Mouse (Mus musculus) lung, embryonic 16.5 days (tissue): Measurements from ENCODE around the gene Mgat2. TPM values are rescaled to one million over a fixed set of nuclear protein-coding genes. Genes with fewer than 3 reads are reported as not detected.

Experiments
- ATAC-seq: fragments of 200-750 bp; cut with Nextera tagmentation; 2 replicates; pipeline ENCODE4 v1.8.0; 2017; ENCODE audit warnings: low read depth, mild to moderate bottlenecking, moderate library complexity
- H3K27ac ChIP-seq: fragments of 300-500 bp; sonication (generic); 2 replicates; pipeline ENCODE4 v1.5.1; 2014; ENCODE audit warnings: mild to moderate bottlenecking, control low read depth, low read length
- H3K27me3 ChIP-seq: fragments of 300-500 bp; sonication (generic); 2 replicates; pipeline ENCODE4 v1.6.1; 2014; ENCODE audit warnings: low read depth, low read length, mixed read lengths; ENCODE audit not compliant: control insufficient read depth, insufficient read depth
- H3K36me3 ChIP-seq: fragments of 300-500 bp; sonication (generic); 2 replicates; pipeline ENCODE4 v1.6.1; 2014; ENCODE audit warnings: low read length; ENCODE audit not compliant: control insufficient read depth, insufficient read depth
- H3K4me1 ChIP-seq: fragments of 300-500 bp; sonication (generic); replicated peaks from 2 replicates; pipeline ENCODE4 v1.6.1; 2014; ENCODE audit warnings: low read length, mixed read lengths; ENCODE audit not compliant: control insufficient read depth, insufficient read depth
- H3K4me2 ChIP-seq: fragments of 300-500 bp; sonication (generic); 2 replicates; pipeline ENCODE4 v1.6.1; 2014; ENCODE audit warnings: low read depth, low read length, control low read depth
- H3K4me3 ChIP-seq: fragments of 300-500 bp; sonication (generic); 2 replicates; pipeline ENCODE4 v1.5.1; 2014; ENCODE audit warnings: mild to moderate bottlenecking, low read length, control low read depth
- H3K9ac ChIP-seq: fragments of 300-500 bp; sonication (generic); 2 replicates; pipeline ENCODE4 v1.6.1; 2014; ENCODE audit warnings: low read length, control low read depth
- H3K9me3 ChIP-seq: fragments of 300-500 bp; sonication (generic); 2 replicates; pipeline ENCODE4 v1.6.1; 2016; ENCODE audit warnings: low read length; ENCODE audit not compliant: control insufficient read depth
- WGBS: fragments of 180-500 bp; shearing (Covaris S2); extraction: QIAGEN DNeasy Blood & Tissue Kit; methylation state at CpG from one replicate; pipeline ENCODE4 v1.1.7; 2014; 5-methylcytosine and 5-hydroxymethylcytosine counted together
- polyA plus RNA-seq: library from polyadenylated mRNA; unstranded; fragments of >200 nt; fragmentation: Nextera tagmentation; extraction: Ambion mirVana; gene quantifications from 2 replicates; pipeline ENCODE4 v1.2.1, GENCODE M21; 2015

Gene Mgat2
- polyA plus RNA-seq, 1 experiment from 2014 or later, result 40.6 TPM

- Histone ChIP-seq H3K36me3 (0 out of 2 replicates have a peak, but pooled peaks cover 3% of the 10 kb centered on the region), H3K4me1 (peaks cover 10% of the 10 kb centered on the region), H3K9ac (peak within 1 kb of the TSS; percentile 83), H3K4me2 (peak within 1 kb of the TSS; percentile 91), H3K27me3 (no peaks in the 10 kb centered on the region), H3K9me3 (no peaks in the 10 kb centered on the region), H3K4me3 (peak within 1 kb of the TSS; percentile 93), H3K27ac (peak within 1 kb of the TSS; percentile 82)
- peak; percentile 94 for ATAC-seq
- 0% methylated on average over 40 of the region's 40 CpGs for WGBS
Observed at GRCm38 (mm10) chr12:69168461-69169106, 15.4 kb upstream of the Mgat2 start, which contains the start of gene Lrr1. Gene Lrr1 (plus strand): TSS chr12:69168814.

- peaks cover 10% of the 10 kb centered on the region for H3K4me1 ChIP-seq
- H3K27ac ChIP-seq, result no peak overlapping the region
- 94% methylated on average over 2 of the region's 2 CpGs for WGBS
- H3K4me2 ChIP-seq, result no peak overlapping the region
- no peak overlapping the region for H3K4me3 ChIP-seq
- no peak overlapping the region for H3K9ac ChIP-seq
- no peaks in the 10 kb centered on the region for H3K9me3 ChIP-seq
- H3K27me3 ChIP-seq, result no peaks in the 10 kb centered on the region
- H3K36me3 ChIP-seq, result peaks cover 15% of the 10 kb centered on the region; the same call in 1 of the 2 replicates
- no peak for ATAC-seq
Observed at GRCm38 (mm10) chr12:69171307-69171706, 12.7 kb upstream of the Mgat2 start.

GRCm38 (mm10) chr12:69175975-69176374 lies 8.0 kb upstream of the Mgat2 start:
- Histone ChIP-seq H3K27ac (no peak overlapping the region), H3K9ac (no peak overlapping the region), H3K4me2 (no peak overlapping the region), H3K9me3 (no peaks in the 10 kb centered on the region), H3K36me3 (peaks cover 18% of the 10 kb centered on the region), H3K27me3 (no peaks in the 10 kb centered on the region), H3K4me3 (no peak overlapping the region), H3K4me1 (no peaks in the 10 kb centered on the region)
- 84% methylated on average over 3 of the region's 3 CpGs for WGBS
- no peak for ATAC-seq

- H3K4me2 ChIP-seq, result no peak overlapping the region
- 79% methylated on average over 3 of the region's 3 CpGs for WGBS
- H3K27me3 ChIP-seq, result no peaks in the 10 kb centered on the region
- H3K4me3 ChIP-seq, result no peak overlapping the region
- no peaks in the 10 kb centered on the region for H3K9me3 ChIP-seq
- H3K36me3 ChIP-seq, result peaks cover 24% of the 10 kb centered on the region
- H3K9ac ChIP-seq, result no peak overlapping the region
- H3K27ac ChIP-seq, result no peak overlapping the region
- no peak for ATAC-seq
- no peaks in the 10 kb centered on the region for H3K4me1 ChIP-seq
Observed at GRCm38 (mm10) chr12:69177526-69177925, 6.4 kb upstream of the Mgat2 start.

GRCm38 (mm10) chr12:69179371-69179770 lies 4.6 kb upstream of the Mgat2 start:
- no peak overlapping the region for H3K4me2 ChIP-seq
- peaks cover 19% of the 10 kb centered on the region for H3K36me3 ChIP-seq
- H3K27me3 ChIP-seq, result no peaks in the 10 kb centered on the region
- peaks cover 5% of the 10 kb centered on the region; the same call in 1 of the 2 replicates for H3K4me1 ChIP-seq
- no peak overlapping the region for H3K27ac ChIP-seq
- no peaks in the 10 kb centered on the region for H3K9me3 ChIP-seq
- H3K9ac ChIP-seq, result no peak overlapping the region
- ATAC-seq, result no peak
- 68% methylated on average over 12 of the region's 12 CpGs for WGBS
- H3K4me3 ChIP-seq, result no peak overlapping the region

GRCm38 (mm10) chr12:69181800-69182199 lies 2.2 kb upstream of the Mgat2 start:
- Histone ChIP-seq H3K4me3 (no peak overlapping the region), H3K27ac (no peak overlapping the region), H3K9ac (no peak overlapping the region), H3K9me3 (no peaks in the 10 kb centered on the region), H3K36me3 (peaks cover 7% of the 10 kb centered on the region), H3K4me2 (no peak overlapping the region), H3K27me3 (no peaks in the 10 kb centered on the region), H3K4me1 (peaks cover 17% of the 10 kb centered on the region)
- no peak for ATAC-seq
- WGBS, result 84% methylated on average over 4 of the region's 4 CpGs

- 1% methylated on average over 74 of the region's 86 CpGs for WGBS
- Histone ChIP-seq H3K4me1 (peaks cover 23% of the 10 kb centered on the region), H3K4me2 (peak overlapping the region; percentile 98), H3K27ac (peak overlapping the region; percentile 91), H3K9ac (peak overlapping the region; percentile 93), H3K27me3 (no peaks in the 10 kb centered on the region), H3K4me3 (peak overlapping the region; percentile 90), H3K9me3 (no peaks in the 10 kb centered on the region), H3K36me3 (peaks cover 16% of the 10 kb centered on the region)
- peak; percentile 65 for ATAC-seq
Observed at GRCm38 (mm10) chr12:69184342-69185295, 662 bp downstream of the Mgat2 start.

GRCm38 (mm10) chr12:69185371-69185770 lies 1.4 kb downstream of the Mgat2 start:
- no peak for ATAC-seq
- Histone ChIP-seq H3K9me3 (no peaks in the 10 kb centered on the region), H3K27me3 (no peaks in the 10 kb centered on the region), H3K4me1 (peaks cover 23% of the 10 kb centered on the region), H3K36me3 (peaks cover 21% of the 10 kb centered on the region), H3K4me2 (peak overlapping the region; percentile 98), H3K9ac (peak overlapping the region; percentile 93), H3K4me3 (peak overlapping the region; percentile 90), H3K27ac (no peak overlapping the region)
- WGBS, result 65% methylated on average over 7 of the region's 7 CpGs

GRCm38 (mm10) chr12:69186811-69187471 lies 3.0 kb downstream of the Mgat2 start:
- 55% methylated on average over 5 of the region's 5 CpGs for WGBS
- H3K27ac ChIP-seq, result no peak overlapping the region
- H3K4me3 ChIP-seq, result no peak overlapping the region
- ATAC-seq, result no peak
- no peaks in the 10 kb centered on the region for H3K9me3 ChIP-seq
- H3K27me3 ChIP-seq, result no peaks in the 10 kb centered on the region
- peaks cover 23% of the 10 kb centered on the region for H3K4me1 ChIP-seq
- peaks cover 22% of the 10 kb centered on the region for H3K36me3 ChIP-seq
- H3K4me2 ChIP-seq, result no peak overlapping the region
- H3K9ac ChIP-seq, result peak overlapping the region; percentile 20; the same call in 1 of the 2 replicates
